Mouse (Mus musculus) layer of hippocampus, postnatal 10 days (tissue): ENCODE results near the gene Rab3a. TPM values are rescaled to one million over a fixed set of nuclear protein-coding genes. Genes with fewer than 3 reads are reported as not detected.

Source experiments
- DNase-seq, 2 experiments: peaks; one replicate each; pipeline ENCODE4 v3.0.0; 2021; ENCODE audit warnings: low spot score in 2 of 2
- total RNA-seq, 2 experiments: library from RNA; stranded (reverse); gene quantifications; 2 replicates each; pipeline ENCODE4 v1.2.3; 2021

The Rab3a gene
- total RNA-seq, 2 experiments from 2014 or later, result 584 to 714 TPM

DNA sequence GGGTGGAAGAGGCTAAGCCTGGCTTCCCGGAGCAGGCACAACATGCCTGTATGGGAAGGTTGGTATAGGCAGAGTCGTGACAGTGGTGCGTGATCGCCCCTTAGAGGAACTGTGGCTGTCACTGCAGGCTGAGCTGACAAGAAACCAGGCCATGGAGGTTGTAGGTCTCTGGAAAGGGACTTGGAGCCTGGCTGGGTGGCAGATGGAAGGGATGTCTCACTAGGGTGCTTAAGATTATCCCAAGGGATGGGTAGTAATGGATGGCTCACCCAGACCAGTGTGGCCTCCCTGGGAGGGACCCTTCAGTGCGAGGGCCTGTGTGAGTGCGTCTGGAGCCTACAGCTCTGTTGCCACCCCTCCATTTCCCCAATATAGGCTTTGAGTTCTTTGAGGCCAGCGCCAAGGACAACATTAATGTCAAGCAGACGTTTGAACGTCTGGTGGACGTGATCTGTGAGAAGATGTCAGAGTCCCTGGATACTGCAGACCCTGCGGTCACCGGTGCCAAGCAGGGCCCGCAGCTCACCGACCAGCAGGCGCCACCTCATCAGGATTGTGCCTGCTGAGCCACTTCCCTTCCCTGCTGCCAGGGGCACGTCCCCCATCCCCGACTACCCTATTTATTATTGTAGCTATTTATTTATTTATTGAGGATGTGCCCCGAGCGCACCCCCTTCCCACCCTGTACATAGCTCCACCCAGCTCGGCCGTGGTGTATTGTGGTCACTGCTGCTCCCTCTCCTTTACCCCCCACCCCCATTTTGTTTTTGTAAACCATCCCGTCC is 3.2 kb downstream of the Rab3a start:
- peak; percentile 39 to 50 for DNase-seq

- DNase-seq, result peak; percentile 70 to 74
Measured at GRCm38 (mm10) chr8:70758308-70758615, 3.8 kb downstream of the Rab3a start.

DNA sequence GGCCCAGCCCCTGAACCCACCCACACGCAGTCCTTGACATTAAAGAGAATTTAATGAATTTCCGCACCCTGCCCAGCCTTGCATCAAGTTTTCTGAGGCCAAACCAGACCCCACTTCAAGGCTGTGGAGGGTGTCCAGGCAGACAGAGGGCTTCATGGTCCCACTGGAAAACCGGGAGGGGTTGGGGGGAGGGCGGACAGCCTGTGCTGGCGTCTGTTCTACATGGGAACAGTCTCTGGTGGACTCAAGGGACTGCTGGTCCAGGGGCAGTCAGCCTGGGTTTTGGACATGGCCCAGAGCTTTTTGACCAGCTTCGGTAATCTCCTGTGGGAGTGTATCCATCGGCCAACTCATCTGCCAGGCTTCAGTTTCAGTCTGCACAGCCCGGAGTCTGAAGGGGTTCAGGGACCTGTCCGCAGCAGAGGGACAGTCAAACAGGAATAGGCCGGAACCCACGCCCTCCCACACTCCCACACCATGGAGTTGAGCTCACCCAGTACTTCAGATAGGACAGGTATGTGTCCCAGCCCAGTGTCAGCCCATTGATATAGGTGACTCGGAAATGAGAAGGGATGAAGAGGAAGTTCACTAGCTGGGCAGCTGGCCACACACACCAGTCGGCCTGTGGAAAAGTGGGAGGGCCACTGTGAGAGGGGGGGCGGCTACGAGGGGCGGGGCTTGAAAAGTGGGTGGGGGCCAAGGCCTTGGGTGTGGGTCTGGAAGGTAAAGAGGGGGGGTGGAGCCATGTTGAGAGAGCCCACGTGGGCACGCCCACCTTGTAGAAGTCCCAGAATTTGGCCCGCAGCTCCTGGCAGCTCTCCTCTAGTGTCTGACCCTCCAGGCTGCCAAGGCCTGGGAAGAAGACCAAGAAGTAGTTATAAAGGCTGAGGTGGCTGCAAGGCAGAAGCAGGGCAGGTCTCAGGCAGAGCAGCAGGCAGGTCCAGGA is 4.4 kb downstream of the Rab3a start:
- peak; percentile 45 to 57 for DNase-seq

GRCm38 (mm10) chr8:70760350-70760749 is 5.9 kb downstream of the Rab3a start:
- DNase-seq, result no peak

- DNase-seq, result peak; percentile 92 to 94
Measured at GRCm38 (mm10) chr8:70760775-70761406, 6.4 kb downstream of the Rab3a start, which contains the start of gene Mpv17l2. Gene Mpv17l2, minus strand, starts transcription at chr8:70760946.

DNA sequence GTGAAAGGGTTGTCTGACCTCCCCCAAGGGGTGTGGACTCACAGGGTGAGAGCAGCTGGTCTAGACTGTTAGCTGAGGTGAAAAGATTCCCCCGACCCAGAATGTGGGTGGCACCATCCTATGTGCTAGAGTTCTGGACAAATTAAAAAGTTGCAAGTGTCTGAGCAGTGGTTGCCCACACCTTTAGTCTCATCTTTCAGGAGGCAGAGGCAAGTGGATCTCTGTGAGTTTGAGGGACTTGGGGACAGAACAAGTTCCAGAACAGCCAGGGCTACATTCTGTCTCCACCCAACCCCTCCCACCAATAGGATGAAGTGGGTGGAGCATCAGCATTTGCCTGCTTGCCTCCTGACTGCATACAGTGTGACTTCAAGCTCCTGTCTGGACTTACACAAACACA is 7.6 kb downstream of the Rab3a start:
- DNase-seq, result peak in 1 of 2 experiments; percentile 4

DNA sequence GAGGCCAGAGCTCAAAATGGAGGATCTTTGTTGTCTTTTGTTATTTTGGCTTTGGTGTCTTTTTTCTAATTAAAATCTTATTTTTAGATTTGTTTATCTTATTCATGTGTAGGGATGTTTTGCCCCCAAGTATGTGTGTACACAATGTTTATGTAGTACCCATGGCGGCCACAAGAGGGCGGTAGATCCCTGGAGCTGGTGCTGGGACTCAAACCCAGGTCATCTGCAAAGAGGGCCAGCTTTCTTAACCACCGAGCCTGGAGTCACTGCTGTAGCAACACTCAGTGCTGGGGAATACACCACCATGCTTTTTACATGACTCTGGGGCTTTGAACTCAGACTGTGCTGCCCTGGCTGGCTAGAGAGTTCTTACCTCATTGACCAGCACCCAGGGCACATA is 8.9 kb downstream of the Rab3a start:
- peak in 1 of 2 experiments; percentile 73 for DNase-seq

DNA sequence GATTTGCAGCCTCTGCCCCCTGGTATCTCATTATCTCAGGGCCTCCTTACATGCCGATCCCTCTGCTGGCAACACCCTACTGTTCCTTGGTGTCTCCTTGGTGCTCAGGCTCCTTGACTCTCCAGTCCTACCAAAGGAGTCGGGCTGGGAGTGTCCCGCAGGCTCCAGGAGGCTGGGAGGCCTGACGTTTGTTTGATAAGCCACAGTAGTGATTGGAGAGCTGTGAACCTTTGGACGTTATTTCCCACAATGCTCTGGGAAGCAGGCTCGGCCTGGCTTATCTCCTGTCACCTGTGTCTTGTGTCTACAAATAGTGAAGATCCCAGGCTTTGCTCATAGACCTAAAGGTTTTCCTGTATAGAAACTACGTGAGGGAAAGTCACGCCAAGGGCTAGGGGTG is 9.5 kb downstream of the Rab3a start:
- no peak for DNase-seq

- no peak for DNase-seq
Measured at GRCm38 (mm10) chr8:70764676-70765075, 10.2 kb downstream of the Rab3a start.

DNA sequence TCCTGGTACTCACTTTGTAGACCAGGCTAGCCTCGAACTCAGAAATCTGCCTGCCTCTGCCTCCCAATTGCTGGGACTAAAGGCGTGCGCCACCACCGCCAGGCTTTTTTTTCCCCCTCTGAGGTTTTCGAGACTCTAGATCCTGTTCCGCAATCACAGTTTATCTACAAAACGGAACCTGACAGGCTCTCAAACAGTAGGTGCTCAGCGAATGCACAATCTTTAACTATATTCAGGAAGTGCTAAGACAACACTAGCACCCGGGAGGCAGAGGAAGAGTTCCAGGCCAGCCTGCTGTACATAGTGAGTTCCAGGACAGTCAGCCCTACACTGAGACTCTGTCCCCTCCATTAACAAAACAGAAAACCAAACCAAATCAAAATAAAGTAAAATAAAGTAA is 10.8 kb downstream of the Rab3a start:
- DNase-seq, result no peak

- no peak for DNase-seq
Measured at GRCm38 (mm10) chr8:70765838-70766570, 11.5 kb downstream of the Rab3a start.

GRCm38 (mm10) chr8:70766571-70767440 is 12.3 kb downstream of the Rab3a start:
- DNase-seq, result no peak

DNA sequence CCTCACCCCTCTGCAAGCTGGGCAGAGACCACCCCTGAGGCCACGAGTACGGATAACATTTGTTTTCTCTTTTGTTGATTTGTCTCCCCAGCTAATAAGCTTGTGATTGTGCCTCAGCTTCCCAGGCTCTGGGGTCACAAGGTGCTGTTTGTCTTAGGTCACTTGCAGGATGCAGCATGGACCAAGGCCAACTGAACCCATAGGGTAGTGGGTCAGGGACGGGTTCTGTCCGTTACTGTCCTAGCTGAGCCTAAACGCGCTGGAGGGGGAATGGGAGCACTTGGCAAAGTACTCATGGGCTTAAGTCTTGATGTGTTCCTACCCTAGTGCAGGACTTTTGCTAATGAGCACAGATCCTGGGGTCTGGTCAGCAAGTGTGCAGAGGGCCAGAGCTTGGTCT is 13.0 kb downstream of the Rab3a start:
- DNase-seq, result no peak

DNA sequence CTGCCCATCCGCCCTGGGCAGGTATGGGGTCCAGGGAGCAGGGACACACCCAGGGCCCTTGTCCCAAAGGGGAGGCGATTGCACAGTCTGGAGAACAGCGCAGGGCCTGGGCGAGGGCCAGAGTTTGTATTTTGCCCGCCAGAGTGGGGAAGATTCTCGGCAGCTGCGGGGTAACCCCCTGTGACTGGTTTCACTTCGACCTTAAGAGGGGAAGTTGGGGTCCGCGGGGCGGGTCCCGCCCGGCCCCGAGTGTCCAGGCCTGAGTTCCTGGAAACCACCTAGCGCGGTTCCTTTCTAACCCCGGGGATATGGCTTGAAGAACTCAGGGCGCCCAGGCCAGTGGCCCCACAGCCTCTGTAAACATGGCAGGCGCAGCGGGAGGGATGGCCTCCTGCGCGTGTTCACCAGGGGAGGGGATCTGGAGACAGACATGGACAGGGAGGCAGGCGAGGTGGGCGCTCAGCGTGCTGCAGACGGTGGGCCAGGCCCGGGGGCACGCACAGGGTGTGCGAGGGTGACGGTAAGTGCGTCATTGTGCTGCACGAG is 13.8 kb downstream of the Rab3a start:
- no peak for DNase-seq

DNA sequence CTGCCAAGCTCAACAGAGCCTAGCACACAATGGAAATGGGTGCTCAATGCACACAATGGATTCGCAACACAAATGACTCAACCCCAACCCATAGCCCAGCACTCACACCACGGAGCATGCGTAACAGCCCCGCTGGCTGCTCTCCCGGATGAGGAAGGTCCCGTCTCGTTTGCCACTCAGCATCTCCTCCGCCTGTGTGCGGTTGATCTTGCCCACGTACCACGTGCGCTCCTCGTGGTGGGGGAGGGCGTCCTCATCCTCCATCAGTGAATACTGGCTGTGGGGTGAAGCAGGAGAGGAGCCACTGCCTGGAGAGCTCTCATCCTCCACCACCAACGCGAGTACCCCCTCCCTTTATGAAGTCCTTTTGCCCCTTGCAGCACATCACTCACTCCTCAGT is 14.5 kb downstream of the Rab3a start:
- no peak for DNase-seq

DNA sequence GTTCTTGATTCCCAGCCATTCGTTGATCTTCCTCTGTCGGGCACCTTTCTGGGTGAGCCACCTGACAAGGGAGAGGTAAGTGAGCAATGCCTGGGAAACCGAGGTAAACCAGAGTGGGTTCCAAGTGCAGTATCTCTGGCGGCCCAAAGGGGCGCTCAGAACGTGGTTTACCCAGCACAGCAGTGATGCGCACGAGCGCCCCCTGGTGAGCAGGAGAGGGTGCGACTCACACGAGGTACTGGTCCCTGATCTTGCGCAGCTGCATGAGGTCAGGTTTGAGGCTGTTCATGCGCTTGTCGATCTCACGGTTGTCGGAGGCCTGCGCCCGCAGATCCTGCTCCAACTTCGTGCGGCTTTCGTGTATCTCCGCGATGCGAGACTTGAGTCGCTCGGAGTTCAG is 14.9 kb downstream of the Rab3a start:
- peak; percentile 97 to 98 for DNase-seq

DNA sequence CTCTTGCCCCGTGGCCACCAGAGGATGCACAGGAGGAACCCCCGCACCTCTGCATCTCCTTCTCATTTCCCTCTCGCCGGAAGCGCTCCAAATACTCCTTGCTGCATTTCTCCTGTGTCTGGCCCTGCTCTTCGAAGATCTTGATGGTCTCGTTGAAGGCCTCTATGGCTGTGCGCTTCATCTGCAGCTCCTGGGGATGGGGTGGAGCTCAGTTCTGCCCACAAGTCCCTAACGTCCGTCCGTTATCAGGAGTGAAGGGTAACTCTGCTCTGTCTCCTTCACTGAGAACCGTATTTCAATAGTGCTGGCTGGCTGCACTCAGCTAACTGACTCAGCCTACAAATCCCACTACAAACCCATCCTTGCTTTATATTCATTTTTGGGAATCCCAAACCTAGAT is 15.4 kb downstream of the Rab3a start:
- DNase-seq, result no peak

GRCm38 (mm10) chr8:70770748-70771147 is 16.3 kb downstream of the Rab3a start:
- no peak for DNase-seq

DNA sequence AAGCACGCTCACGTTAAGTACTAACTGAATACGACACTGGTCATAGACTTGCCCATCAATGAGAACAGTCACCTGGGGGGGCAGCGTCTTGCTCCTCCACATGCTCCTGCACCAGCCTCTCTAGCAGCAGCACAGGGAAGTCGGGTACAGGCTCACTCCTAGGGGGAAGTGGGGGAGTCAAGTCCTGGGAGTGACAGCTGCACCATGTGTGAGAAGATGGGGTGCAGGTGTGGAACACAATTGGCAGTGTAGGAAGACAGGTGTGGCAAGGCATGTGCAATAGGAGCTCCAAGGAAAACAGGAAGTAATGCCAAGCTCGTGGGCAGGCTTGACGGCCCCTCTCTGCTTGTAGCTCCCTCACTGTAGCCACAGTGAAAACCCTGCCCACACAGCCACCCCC is 16.7 kb downstream of the Rab3a start:
- DNase-seq, result no peak

DNA sequence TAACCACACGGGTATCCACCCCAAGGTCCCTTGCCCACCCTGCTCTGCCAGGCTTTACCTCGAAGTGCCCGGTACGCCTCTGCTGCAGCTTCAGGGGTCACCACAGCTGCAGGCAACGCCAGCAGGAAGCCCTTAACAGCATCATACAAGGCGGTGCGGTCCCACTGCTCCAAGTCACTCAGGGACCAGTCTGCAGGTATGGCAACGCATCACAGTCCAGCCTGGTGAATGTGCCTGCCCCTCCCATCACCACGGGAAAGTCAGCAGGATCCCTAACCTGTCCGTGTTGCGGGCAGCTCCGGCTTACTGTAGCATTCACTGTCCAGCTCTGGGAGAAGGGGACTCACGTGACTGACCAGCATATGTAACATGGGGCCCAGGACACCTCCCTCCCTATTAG is 17.6 kb downstream of the Rab3a start:
- no peak for DNase-seq
